Mouse (Mus musculus): ENCODE data around the gene Nlrp6.
"Not testable (repeated sequence)": the region's sequence is repeated elsewhere in the genome, so short reads cannot be mapped to it uniquely, and the experiment has no call there.

Nlrp6 gene

DNA sequence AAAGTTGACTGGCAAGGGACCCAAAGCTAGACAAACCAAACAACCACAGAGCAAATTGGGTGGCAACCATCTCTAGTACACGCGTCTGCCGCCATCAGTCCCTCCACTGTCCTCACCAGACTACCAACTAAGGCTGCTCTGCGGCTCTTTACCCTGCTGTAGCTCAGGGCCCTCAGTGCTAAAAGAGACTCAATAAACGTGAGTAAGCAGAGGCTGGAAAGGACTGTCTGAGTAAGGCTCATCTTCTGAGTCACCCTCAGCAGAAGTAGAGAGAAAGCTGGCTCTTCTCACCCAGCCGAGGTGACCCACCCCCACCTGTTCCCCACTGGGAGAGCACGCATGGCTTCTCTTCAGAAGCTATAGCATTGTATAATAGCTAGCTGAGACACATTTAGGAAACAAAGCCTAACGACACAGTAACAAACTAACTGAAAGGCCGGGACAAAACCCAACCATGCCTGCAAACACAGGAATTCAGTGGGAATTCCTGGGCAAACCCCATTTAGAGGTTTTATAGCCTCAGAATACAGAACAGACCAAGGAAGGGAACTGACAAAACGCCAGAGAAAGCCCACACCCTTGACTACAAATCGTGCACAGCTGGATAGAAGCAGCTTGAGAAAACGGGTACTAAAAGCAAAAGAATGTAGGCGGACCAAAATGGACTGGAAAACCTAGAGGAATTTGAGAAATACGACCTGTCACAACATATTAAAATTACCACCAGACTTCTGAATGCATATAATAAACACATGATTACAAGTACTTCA is 52.9 kb downstream of the Nlrp6 start:
- no peak for DNase-seq (ENCODE audit: low read depth, low spot score)

DNA sequence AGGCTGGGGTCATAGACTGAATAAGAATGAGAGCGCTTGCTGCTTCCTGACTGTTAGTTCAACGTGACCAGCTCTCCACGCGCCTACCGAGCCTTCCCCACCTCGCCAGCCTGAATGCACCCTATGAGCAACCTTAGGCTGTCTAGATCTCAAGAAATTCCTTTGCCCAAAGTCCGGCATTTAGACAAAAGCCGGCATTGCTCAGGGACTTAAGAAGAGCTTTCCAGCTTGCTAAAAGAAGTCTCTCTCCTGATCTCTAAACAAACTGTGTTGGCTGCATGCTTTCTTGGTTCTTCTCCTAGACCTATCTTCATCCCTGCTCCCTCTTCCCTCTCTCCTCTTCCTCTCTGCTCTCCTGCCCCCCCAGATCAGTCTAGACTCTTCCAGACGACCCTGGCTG is 54.2 kb downstream of the Nlrp6 start:
- DNase-seq (ENCODE audit: low read depth, low spot score): no peak

DNA sequence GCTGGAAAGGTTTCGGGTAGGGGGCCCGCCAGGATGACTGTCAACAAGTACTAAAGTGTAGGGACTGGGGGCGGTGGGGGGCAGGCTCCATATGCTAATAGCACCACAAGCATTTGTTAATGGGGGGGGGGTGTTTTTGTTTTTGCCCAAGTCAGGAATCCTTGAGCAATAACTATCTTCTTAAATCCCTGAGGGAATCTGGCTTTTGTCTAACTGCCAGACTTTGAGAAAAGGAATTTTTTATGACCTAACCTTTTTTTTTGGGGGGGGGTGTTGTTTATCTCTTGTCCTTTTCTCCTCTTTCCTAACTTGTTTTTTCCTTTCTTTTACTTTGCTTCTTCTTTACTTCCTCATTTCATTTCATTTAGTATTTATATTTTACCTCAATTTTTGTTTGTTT is 54.8 kb downstream of the Nlrp6 start:
- no peak for DNase-seq (ENCODE audit: low read depth, low spot score)

DNA sequence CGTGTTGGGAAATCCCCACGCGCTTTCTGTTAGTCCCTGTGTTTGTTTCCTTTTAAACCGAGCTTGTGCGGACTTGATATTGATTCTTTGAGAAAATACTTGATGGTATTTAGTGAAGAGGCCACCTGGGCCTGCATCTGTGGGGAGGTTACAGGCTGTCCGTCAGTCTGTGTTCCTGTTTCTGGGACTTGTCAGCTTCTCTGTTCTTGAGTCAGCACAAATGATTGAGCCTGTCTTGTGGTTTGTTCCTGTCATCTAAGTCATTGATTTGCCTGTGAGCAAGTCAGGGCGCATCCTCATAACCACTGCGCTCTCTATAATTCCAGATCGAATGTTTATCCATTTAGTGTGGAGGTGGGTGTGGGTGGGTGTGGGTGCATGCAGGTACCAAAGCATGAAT is 56.0 kb downstream of the Nlrp6 start:
- not testable (repeated sequence) for DNase-seq (ENCODE audit: low read depth, low spot score)

Data from CD4-positive helper T cell, adult 2 months (primary cell).